Mouse (Mus musculus) megakaryocyte-erythroid progenitor cell, adult 5-6 weeks (primary cell): ENCODE measurements around the gene Bmpr1a. TPM values are rescaled to one million over a fixed set of nuclear protein-coding genes. Genes with fewer than 3 reads are reported as not detected.
A peak's percentile ranks its signal among the peaks of the same experiment; 100 is the strongest.

Experiments used
- ATAC-seq: replicated peaks from 2 replicates; pipeline ENCODE4 v1.8.0; 2016; ENCODE audit warnings: mild to moderate bottlenecking, inconsistent platforms; ENCODE audit not compliant: severe bottlenecking, poor library complexity, low FRiP score, low TSS enrichment
- total RNA-seq, 2 experiments: library from RNA; stranded (forward) in 1 of 2; stranded (reverse) in 1 of 2; fragments of 200-1000, 215-1000 nt in 1 of 2; fragments of >200 nt in 1 of 2; fragmentation: Nextera tagmentation in 1 of 2; gene quantifications; 2 replicates each; pipeline ENCODE4 v1.2.3; 2014 to 2017

Gene Bmpr1a
- total RNA-seq (2014; fragmentation: Nextera tagmentation) (0.49 TPM in 1 of 2 replicates, not detected in the other), total RNA-seq (2017) (not detected in 2 replicates)

DNA sequence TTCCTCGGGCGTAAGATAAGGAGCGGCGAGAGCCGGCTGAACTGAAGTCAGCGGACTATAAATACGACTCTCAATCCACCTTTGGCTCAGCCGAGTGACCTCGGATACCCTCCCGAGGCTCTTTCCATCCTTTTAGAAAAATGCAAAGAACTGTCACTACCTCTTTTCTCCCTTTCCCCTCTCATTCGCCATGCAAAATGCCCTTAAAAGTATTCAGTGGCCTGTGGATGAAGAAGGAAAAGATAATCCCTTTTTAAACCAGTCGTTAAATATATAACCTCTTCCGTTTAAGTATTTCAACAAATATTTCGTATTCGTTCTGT is at the start of gene Bmpr1a:
TSS of gene Bmpr1a (minus strand) at position 17 of the 323 bp plus-strand sequence.
- no peak for ATAC-seq

DNA sequence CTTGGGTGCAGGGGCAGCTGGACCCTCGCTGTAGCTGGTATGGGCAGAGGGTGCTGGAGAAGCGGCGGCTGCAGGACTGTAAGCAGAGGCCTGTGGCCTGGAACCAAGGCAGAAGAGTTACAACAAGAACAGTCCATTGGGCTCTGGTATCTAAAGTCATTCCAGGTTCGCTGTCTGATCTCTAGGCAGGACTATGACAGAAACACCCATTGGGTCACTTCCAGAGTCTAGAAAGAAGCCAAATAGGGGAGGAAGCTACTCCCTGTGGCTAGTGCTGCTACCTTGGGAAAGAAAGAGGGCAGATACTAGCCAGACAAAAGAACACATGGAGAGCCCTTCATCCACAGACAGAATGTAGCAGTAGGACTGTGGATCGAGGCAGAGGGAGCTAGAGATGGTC is 49.1 kb upstream of the Bmpr1a start:
- no peak for ATAC-seq

DNA sequence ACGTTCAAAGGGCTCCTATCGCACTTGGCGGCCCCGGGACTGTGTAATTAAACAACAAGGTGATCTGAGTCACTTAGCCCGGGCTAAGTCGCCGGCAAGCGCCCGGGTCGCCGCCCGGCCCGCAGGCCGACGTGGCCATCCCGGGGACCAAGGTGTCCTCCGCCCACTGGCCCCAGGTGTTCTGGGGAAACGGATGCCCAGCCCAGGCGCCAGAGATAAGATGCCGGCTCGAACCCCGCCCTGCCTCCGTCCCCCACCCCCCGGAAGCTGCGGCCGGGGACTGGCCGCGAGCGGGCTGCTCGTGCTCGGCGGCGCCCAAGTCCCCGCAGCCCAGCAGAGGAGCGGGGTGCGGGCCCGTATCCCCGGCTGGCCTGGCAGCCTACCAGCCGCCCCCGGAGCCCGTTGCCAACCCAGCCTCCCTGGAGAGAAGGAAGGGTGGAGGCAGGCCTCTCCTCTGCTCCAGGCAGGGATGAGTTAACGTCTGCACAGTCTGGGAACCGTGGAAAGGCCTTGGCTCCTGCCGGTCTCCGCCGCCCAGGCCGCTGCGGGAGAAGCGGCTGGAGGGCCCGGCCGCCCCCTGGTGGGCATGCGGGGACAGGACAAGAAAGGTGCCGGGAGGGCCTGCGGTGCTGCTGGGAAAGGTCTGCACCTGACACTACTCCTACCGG is 46.0 kb upstream of the Bmpr1a start:
- ATAC-seq, result peak; percentile 89

DNA sequence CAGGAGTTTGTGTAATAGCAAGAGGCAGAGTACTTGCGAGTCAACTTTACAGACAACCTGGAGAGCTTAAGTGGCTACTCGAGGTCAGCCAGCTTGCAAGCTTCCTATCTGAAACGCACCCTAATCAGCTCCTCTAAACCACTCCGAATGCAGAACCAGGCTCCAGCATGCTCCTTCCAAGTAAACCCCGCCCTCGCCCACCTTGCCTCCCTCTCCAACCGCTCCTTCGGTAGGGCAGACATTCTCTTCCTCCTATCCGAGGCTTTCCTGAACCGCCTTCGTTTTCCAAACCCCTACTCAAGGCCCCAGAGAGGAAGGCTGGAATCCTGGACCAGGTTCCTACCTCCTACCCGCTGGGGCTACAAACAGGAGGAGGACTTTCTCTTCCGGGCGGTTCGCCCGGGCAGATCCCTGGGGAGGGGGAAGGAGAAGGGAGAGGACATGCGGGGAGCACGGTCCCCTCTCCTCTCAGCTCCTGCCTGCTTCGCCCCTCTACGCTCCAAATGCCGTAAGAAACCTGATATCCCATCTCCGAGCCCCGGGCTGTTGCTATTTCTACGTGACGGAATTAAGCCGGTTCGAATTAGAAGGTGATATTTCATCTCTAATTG is 45.4 kb upstream of the Bmpr1a start:
- ATAC-seq, result peak; percentile 25; the same call in 1 of the 2 replicates

DNA sequence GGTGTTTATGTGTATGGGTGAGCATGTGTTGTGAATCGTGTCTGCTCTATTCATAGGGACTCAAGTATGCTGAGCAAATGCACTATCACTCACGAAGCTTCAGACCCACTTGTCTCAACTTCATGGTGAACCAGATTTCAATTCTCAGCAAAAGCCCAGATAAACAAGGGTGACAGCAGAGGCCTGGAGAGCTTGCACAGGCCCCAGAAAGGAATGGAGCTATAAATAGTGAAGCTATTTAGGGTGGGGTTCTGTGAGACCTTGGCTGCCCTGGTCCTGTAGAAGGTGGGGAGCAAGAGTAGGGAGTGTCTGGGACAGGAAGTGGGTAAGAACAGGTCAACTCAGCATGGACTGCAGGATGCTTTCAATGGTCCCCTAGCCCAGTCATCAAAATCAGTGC is 41.4 kb upstream of the Bmpr1a start:
- ATAC-seq, result no peak

DNA sequence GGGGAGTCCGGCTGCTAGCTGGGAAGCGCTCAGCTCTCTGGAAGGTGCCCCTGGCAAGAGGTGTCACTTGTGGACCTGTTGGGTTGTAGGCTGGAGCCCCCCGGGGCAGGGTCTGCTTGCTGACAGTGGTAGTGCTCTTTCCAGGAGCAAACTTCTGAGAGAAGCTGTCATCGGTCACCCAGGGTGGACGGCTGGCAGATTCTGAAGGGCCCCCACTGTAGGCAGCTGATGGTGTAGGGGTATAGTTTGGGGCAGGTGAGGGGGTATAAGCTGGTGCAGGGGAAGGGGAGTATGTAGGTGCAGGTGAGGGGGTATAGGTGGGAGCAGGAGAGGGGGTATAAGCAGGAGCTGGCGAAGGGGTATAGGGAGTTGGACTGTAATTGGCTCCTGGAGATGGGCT is 40.9 kb upstream of the Bmpr1a start:
- no peak for ATAC-seq

DNA sequence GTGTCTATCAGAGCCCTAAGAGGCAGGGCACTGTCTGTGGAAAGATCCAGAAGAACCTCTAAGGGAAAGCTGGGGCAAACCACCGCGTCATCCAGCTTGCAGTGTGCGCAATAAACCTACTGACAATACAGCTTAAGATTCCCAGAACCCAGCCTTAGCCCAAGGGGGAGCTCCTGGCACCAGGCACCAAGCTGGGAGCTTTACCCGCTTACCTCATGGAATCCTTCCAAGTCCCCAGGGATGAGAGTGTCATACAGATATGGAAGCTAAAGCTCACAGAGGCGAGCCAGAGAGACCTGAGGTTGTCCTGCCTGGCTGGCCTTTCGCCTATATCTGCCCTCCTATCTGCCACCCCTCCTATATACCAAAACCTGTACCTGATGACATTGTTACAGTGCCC is 40.5 kb upstream of the Bmpr1a start:
- no peak for ATAC-seq

DNA sequence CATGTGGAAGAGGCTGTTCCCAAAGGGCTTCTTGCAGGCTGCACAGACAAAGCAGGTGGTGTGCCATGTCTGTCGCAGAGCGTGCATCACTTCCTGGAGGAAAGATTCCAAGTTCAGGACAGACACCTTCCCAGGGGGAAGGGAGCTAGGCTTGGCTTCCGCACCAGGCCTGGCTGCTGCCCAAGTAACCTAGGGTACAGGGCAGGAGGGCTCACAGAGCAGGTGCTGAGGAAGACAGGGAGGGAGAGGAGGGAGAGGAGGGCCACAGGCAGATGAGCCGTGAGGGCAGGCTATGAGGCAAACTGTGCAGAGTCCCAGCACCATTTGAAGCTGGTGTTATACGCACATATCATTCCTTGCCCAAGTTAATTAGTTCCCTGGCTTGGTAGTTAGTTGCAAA is 38.8 kb upstream of the Bmpr1a start:
- ATAC-seq, result 0 out of 2 replicates have a peak, but pooled peaks have one; percentile 25

DNA sequence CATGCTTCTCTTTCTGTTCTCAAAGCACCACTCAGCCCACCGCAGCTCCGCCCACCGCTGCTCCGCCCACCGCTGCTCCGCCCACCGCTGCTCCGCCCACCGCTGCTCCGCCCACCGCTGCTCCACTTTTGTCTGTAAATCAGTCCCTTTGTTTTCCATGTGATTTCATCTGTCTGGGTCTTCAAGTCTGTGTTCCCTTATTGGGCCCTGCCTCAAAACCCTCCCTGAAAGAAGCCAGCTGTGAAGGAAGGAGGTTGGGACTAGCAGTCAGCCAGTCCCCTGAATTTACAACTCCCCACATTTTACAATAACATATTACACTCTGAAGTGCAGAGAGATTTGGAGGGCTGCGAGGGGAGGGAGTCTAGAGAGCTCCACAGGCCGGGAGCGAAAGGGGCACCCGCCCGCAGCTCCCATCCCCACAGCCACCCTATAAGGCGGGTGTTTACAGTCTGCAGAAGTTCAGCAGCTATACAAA is 37.6 kb upstream of the Bmpr1a start:
- ATAC-seq, result peak; percentile 77

DNA sequence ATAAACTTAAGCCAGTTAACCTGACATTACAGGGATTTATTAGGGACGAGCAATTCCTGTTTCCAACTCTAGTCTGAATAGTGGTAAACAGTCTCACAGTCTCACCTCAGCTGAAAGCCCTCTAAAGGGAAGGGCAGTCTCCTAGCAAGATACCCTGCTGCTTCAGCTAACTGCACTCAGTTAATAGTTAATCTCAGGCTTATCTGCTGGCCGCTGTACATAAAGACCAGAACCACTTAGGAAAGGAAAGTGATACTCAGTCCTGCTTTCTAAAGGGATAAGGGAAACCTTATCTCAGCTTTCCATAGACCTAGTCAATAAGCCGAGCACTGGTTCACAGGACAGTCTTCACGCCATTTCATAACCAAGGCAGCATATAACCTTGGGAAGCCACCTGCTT is 32.7 kb upstream of the Bmpr1a start:
- no peak for ATAC-seq

DNA sequence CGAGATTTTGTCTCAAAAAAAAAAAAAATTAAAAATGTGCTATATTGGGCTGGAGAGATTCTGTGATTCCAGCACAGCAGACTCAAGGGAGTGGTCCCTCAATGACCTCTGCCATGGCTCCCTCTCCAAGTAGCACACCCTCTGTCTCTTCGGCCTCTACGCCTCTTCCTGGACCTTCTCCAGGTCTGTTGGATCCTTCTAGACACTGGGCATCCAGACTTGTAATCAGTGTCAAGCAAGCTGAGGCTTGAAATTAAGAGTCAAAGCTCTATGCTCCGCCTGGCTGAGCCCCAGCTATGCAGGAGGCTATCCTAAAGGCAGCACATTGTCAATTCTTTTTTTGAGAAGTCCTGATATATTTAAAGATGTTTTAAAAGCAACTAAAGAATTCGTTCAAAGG is 30.4 kb upstream of the Bmpr1a start:
- no peak for ATAC-seq

DNA sequence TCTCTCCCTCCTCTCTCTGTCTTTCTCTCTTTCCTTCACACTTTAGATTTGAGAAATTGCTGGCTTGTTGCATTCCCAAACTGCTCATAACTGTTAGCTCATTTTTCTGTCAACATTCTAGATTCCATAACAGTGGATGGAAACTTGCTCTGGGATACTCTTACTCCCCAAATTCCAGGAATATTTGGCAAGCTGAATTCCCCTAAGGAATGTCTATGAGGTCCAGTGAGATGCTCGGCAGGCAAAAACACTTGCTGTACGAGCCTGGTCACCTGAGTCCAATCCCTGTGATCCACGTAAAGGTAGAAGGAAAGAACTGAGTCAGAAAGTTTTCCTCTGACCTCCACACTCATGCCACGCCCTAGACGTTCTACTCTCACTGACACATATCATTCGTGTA is 29.4 kb upstream of the Bmpr1a start:
- no peak for ATAC-seq

DNA sequence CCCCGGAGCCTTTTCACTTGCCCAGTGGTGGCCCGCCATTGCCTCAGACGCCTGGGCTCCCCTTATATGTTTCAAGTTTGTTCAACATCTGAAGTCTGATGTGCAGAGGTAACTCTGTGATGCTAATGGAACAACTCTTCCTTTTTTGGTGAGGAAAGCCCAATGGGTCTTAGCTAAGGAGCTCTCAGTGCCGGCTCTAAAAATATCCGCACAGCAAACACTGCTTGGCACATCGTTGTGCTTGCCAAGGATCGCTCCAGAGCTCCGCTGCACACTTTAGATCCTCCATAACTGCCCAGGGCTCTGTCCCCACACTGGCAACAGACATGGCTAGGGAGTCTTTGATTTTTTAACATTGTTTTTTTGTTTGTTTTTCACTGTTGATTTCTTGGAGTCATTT is 25.7 kb upstream of the Bmpr1a start:
- no peak for ATAC-seq

DNA sequence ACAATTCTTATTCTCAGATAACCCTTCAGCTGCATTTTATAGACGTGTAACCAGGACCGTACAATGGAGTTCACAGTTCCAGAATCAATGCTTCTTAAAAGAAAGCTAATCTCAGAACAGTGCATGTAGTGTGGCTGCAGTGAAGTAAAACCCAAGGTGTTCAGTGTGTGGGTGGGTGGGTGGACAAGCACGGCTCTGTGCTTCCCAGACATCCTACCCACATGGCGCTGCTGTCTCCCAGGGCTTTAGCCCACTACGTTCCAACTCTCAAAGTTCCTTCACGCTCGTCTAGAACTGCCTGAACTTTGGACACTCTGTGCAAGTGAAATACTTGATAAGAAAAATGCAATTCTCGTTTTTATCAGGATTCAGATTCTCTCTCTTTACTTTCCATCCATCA is 19.6 kb upstream of the Bmpr1a start, which contains the start of gene 9230112D13Rik:
TSS of gene 9230112D13Rik (minus strand) at position 101 of the 400 bp plus-strand sequence.
- no peak for ATAC-seq

DNA sequence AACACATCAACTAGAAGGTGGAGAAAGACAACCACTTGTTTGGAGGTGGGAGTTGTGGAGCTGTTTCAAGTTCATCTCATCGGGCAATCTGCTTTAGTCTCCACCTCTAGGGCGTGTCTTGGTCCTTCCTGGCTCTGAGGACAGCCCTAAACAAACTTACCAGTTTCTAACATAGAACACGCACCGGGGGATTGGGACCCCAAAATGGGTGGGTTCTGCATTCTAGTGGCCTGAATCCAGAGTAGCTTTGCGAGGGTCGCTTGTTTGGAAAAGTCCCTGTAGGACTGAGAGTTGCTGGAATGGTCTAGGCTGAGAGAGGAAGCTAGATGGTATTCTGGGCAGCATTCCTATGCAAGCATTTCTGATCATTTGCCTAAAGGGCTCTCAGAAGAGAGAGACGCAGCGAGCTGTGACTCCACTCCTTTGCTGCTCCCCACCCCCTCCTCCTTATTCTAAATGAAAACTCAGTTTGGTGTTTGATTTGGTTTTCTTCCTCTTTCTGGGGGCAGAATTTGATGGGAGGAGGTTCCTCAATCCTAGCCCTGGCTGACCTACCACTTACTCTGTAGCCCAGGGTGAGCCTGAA is 14.9 kb upstream of the Bmpr1a start:
- ATAC-seq, result no peak

DNA sequence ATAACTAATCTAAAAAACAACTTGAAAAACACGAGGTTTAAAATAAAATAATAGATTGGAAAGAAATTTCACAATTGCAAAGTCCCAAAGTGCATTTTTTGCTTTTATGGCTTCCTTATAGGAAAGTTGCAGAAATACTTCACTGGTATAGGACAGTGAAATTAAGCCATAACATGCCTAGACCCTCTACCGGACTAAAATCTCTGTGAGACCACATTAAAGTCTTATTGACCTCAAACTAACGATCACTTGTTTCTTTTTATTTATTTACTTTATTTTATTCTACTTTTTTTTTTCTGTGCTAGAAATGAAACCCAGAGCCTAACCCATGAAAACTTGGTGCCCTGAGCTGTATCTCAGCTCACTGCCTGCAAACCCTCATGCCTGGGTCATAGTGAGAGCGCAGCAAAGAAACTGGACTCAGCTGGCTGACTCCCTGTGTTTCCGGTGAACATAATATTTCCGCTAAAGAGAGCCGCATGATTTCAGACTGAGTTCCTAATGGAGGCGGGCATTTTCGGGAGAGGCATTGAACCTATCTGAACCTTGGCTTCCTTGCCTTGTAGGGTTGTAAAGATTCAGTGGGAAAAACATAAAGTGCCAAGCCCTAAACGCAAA is 13.9 kb upstream of the Bmpr1a start:
- ATAC-seq, result no peak

DNA sequence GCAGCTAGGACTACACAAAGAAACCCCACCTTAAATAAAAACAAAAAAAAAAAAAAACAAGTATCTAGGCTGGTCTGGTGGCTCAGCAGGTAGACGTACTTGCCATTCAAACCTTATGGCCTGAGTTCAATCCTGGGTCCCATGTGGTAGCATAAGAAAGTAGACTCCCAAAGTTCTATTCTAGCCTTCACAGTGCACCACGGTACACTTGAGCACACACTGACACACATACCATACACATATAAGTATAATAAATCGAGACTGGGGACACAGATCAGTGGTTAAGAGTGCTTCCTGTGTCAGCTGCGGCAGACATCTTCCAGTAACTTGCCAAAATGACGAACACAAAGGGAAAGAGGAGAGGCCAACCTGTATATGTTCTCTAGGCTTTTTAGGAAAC is 12.7 kb upstream of the Bmpr1a start:
- no peak for ATAC-seq

DNA sequence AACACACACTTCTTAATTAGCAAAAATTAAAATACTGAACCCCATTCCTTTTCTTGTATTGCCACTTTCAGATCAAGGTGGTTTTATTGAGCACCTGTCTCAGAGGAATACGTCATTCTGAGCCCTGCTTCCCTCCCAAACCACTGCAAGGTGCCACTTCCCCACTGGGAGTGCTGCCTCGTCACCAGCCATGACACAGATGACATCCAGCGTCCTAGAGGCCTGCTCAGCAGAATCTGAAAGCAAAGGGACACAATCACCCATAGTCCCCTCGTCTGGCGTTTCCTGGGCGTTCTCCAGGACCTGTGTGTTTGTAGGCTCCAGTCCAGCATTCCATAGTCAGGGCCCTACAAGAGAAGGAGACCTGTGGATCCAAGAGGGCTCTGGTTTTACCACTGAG is 11.0 kb upstream of the Bmpr1a start:
- no peak for ATAC-seq

DNA sequence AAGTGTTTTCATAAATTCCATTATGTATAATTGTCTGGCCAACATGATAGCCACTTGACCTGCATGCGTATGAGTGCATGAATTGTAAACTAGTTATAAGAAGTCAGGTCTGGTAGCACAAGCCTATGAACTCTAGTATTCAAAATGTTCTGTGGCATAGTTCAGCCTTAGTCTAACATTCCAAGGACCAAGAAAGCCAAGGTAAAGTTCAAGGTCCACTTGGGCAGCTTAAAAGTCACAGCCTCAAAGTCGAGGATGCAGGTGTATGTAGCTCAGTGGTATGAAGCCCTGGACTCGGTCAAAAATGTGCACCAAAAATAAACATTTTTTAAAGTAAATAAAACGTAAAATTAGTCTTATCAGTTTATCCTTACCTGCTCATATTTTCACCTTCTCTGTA is 9.5 kb upstream of the Bmpr1a start:
- ATAC-seq, result no peak

DNA sequence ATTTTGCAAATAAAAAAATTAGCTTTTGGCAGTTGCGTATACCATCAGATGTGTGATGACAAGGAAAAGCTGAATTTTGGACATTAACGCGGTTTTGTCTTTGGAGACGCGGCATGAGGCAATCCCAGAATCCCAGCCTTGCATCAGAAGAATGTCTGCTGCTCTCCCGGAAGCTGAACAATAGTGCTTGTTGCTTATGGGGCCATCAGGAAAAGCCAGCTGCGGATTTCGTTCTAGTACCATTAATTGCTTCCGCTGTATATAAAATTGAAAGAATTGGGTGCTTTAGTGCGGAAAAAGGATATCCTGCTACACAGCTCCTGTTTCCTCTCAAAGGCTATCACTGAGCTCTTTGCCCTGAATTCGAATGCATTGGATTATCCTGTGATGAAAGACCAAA is 8.8 kb upstream of the Bmpr1a start:
- no peak for ATAC-seq
